Mouse (Mus musculus) hematopoietic stem cell, adult 5-6 weeks (primary cell): ENCODE data around the gene Ndufs5. TPM values are rescaled to one million over a fixed set of nuclear protein-coding genes. Genes with fewer than 3 reads are reported as not detected.

ENCODE experiments used
- ATAC-seq, 2 experiments: fragments of 125-278 bp in 1 of 2; replicated peaks in 1 of 2; 2 replicates each; pipeline ENCODE4 v1.8.0; 2016 to 2017; ENCODE audit warnings: inconsistent platforms in 2 of 2, mild to moderate bottlenecking in 2 of 2, moderate number of reproducible peaks in 2 of 2, low read depth in 1 of 2, moderate TSS enrichment in 1 of 2; ENCODE audit not compliant: low FRiP score in 2 of 2, poor library complexity in 2 of 2, severe bottlenecking in 2 of 2, insufficient read depth in 1 of 2, low TSS enrichment in 1 of 2
- total RNA-seq: library from RNA; stranded (forward); fragments of 172-1452, 232-1000 nt; gene quantifications from 2 replicates; pipeline ENCODE4 v1.2.3, GENCODE M21; 2017

The Ndufs5 gene
- 82.3 and 157 TPM in 2 replicates for total RNA-seq

DNA sequence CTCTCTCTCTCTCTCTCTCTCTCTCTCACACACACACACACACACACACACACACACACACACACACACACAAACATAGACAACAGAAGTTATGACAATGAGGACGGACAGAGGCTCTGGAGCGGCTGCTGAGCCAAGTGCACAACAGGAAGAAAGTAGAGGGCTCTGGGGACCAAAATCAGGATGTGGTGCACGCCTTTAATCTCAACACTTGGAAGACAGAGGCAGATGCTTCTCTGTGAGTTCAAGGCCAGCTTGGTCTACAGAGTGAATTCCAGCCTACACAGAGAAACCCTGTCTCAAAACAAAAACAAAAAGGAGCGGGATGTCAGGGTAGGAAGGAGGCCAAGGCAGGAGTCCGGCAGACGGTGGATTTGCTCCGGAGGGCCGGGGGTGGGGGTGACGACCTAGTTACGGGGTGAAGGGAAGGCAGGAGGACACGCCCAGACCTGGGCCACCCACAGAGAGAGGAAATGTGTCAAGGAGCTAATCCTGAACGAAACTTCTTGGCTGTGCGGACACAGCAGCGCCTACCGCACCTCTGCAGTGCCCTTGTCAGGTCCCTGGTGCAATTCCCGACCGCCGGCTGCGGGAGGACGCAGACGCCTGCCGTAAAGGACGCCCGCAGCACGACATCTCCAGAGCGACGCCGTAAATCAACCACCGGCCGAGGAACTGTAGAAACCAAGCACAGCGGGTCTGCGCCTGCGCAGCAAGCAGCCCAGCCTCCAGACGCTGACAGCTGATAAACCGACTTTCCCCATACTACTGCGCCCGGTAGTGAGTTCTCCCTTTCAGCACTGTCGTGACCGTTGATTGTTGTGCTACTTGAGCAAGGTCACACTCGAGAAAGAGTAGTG lies at the start of gene Ndufs5:
TSS of gene Ndufs5 (minus strand) at position 629 of the 860 bp plus-strand sequence.
- peak; percentile 99 for ATAC-seq

DNA sequence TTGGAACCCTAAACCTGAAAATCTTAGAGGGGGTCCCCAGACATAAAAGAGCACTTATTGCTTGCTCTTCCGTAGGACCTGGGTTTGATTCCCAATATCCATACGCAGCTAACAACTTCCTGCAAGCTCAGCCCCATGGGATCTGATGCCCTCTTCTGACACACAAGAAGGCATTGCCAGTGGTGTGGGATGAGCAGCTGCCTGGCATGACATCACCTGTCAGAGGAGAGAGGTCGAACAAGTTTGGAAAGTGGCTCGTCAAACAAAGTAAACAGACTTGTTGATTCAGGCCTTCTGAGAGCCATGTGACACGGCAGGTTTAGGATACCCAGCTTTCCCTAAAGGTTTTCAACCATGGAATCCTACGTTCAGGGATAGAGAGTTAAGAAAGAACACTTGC lies 47.1 kb upstream of the Ndufs5 start:
- no peak for ATAC-seq

DNA sequence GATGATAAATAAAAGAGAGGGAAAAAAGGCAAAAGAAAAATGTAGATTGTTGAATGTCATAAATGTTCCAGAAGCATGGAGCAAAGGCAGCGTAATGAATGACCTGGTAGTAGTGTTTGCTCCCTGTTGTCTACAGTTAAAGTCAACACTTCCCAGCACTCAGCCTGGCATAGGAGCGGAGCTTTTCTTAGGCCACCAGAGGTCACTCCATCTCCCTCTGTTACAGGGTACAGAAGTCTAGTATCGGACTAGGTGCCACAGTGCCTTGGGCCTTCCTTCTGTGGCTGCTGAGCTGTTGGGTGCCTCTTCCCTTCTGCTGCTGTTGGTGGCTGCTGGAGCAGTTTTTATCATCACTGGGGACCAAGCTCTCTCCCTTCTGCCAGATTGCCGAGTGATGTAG lies 40.3 kb upstream of the Ndufs5 start:
- ATAC-seq: peak; percentile 71 to 77; a peak in 3 of 4 replicates

DNA sequence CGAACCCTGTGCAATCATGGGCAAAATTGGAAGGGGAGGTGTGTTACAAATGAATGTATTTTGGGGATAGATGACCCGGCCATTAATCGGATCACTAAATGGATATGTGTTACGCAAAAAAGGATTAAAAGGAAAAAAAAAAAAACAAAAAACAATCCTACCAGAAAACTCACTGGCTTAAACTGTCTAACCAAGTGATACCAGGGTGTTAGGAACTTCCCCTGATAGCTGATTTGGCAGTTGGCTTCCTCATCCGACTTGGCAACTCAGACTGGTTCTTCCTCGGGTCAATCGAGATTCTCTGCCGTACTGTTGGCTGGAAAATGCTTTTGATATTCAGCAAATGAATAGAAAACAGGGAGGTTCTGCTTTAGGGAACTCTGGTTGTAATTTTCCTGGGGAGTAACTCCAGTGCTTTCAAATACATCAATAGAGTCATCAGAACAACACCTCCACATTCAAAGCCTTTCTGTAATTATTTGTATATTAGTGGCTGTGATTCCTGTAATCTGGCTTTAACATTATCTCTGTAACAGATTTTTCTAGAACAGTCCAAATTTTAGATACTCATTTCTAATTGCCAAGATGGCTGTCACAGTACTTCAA lies 32.8 kb upstream of the Ndufs5 start:
- peak; percentile 31 to 58; a peak in 2 of 4 replicates for ATAC-seq

DNA sequence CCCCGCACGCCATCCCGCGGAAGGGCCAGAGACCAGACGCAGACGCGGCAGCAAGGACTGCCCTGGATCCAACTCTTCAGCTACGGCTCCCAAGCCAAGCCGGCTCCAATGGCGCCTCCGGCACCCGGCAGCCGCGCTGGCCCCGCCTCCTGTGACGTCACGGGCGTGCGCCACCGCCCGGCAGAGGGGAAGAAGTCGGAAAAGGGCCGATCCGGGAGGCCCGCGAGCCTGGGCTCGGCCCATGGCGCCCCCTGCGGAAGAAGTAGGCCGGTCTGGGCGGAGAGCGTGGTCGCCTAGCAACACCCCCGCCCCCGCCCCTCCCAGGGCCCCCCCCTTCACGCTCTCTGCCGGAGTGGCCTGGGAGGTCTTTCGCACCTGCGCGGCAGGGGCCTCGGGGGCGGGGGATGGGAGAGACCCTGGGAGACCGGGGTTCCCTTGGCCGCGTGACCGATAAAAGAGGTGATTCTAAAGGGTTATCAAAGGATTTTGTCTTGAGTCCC lies 32.2 kb upstream of the Ndufs5 start, which contains the start of gene Akirin1:
TSS of gene Akirin1 (minus strand) at position 194 of the 500 bp plus-strand sequence.
- peak; percentile 87 to 91 for ATAC-seq

DNA sequence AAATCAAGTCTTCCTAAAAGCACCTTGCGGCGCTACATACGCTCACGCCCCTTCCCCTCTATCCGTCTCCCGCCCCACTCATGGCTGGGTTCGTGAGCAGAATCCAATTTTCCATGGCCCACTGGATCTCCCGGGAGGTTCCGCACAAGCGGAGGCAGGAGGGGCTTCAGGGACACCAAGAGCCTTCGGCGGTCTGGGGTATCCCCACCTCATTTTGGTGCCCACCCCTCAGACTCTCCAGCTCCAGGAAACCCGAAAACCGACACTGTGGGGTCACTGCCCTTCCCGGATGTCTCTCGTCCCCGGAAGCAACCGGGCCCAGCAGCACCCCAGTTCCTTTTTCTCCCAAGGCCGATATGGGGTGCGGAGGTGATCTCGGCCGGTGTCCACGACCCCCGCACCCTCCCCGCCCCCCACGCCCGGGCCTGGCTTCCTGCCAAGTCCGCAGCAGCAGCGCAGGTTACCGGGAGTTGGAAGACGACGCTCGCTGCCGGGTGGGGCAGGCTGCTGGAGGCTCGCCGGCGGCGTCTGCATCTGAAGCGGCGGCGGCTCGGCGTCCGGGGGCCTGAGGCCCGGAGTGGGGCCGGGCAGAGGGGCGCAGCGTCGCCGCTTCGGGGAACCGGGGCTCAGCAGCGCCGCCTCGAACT lies 31.6 kb upstream of the Ndufs5 start:
- ATAC-seq: peak in 1 of 2 experiments; percentile 23; a peak in 2 of 4 replicates

DNA sequence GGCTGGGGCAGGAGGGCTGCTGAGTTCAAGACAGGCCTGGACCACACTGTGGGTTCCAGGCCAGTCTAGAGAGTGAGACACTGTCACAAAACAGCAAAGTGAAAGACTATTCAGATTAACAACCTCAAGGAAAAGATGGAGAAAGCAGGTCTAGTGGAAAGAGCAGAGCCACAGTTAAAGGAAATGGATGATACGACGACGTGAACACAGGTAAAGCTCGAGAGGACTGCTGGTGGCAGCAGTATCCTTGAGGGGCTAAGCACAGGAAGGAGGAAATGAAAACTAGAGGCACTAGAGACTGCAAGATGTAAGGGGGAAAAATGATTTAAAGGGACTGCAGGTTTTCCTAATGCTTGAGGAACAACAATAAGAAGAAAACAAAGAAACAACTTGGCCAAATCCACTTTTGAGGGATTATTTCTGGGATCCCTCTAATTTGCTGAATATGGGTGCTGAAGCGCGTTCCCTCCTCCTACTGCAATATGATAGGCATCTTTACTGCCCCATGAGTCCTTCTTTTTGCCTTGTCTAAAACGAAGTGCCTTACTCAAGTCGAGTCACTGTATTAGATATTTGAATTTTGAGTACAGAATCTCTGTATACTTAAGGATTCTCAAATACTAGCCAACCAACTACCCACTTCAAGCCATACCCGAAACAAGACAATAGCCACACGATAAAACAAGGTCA lies 30.9 kb upstream of the Ndufs5 start:
- no peak for ATAC-seq

DNA sequence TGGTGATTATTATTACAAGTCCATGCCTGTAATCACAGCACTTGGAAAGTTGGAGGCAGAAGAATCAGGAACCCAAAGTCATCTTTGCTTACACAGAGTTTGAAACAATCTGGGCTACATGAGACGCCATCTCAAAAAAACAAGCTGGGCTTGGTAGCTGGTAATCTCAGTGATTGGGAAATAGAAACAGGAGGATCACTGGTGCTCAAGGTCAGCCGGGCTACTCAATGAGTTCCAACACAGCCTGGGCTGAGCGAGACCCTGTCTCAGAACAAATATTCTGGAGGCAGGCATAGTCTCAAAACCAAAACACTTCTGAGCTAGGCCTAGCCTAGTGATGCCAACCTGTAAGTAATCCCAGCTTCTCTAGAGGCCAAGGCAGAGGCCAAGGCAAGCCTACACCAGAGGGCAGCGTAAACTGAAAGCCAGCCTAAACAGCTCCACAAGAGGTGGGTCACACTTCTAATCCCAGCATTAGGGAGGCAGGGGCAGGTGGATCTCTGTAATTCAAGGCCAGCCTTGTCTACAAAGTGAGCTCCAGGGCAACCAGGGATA lies 27.3 kb upstream of the Ndufs5 start:
- no peak for ATAC-seq

DNA sequence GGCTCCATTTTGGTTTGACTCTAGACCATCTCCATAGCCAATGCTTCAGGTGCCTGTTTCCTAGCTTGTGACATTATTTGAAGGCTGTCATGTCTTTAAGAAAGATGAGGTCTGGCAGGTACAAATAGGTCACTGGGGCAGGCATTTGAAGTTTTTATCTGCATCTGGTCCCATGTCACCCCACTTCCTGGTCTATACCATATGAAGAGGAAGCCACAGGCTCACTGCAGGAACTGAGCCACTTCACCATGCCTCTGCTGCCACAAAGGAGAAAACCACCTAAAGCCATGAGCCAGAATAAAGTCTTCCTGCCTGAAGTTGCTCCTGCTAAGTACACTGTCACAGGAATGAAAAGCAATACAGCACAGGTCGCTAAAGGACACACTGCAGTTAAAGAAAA lies 24.9 kb upstream of the Ndufs5 start:
- 0 out of 4 replicates have a peak, but pooled peaks of 1 of the 2 experiments have one; percentile 36 for ATAC-seq

DNA sequence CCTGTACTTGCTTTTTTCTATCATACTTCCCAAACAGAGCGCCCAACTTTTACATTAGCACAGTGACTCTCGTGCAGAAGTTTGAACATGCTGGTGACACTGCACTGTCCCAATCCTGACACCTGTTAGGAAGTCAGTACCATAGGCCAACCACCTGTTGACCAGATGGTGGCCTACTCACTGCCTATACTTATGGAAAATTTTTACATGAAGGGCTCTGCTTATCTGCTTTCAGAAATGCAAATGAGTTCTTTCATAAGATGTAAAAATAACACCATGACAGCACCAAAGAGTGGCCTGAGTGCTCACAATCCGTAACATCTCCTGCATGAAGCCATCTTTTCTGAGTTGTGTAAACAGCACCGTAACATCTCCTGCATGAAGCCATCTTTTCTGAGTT lies 20.7 kb upstream of the Ndufs5 start:
- ATAC-seq: no peak

DNA sequence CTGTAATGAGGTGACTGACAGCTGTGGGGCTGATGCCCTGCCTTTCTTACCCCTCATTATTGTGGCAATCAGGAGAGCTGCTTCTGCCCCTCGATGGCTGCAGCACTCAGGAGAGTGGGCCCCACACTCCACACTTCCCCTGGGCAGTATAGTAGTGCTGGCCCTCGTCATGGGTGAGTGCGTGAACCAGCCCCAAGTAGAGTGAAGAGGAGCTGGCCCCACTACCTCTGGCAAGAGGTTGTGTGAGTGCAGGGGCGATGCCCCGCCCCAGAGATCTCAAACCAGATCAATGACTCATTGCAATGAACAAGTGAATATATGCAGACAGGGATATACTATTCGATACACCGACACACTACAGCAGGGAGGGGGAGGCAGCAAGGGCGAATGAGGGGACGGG lies 15.5 kb upstream of the Ndufs5 start:
- no peak for ATAC-seq

DNA sequence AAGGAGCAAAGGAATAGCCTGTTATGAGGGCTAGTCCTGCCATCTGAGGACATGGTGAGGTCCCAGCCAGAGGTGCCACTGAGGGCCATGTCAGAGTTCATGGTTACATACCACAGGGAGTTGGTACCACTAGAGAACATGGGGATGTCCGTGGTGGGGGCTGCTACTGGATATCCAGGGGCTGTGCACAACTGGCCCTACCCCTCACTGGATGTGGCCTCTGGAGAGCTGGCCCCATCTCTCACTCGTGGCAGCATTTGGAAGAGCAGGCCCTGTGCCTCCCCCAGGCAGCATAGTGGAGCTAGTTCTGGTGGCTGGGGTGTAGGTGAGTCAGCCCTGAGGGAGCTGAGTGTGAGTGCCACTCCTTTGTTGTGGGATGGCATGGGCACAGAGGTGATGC lies 14.9 kb upstream of the Ndufs5 start:
- ATAC-seq: no peak

DNA sequence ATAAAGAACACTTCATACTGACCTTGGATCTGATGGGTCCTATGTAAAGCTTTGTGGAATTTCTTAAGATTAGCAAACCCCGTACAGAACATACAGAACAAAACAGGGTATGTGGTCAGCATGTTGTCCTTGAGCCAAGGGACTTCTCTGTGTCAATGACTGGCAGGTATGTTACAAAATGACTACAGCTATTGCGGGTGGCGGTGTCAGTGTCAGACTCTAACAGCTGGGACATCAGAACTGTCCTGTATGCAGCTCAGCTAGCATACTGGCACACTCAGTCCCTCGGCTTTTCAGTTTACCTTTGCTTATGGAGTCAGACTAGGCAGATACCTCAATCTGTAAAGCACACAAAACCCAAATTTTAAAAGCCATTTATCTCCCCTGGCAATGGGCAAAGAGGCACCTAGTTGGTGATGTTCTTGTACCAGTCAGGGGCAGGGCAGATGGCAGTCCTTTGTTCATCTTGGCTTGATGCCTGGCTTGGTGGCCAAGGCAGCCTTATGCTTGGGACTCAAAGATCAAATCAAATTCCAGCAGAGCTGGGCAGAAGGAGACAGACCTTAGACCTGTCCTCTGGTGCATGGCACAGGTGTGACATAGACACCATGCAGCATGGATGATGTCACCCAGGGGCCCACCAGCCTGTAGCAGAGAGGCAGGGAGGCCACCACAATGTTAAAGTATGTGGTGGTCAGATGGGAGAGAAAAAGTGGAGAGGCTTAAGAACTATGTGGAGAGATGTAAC lies 14.3 kb upstream of the Ndufs5 start:
- ATAC-seq: no peak

DNA sequence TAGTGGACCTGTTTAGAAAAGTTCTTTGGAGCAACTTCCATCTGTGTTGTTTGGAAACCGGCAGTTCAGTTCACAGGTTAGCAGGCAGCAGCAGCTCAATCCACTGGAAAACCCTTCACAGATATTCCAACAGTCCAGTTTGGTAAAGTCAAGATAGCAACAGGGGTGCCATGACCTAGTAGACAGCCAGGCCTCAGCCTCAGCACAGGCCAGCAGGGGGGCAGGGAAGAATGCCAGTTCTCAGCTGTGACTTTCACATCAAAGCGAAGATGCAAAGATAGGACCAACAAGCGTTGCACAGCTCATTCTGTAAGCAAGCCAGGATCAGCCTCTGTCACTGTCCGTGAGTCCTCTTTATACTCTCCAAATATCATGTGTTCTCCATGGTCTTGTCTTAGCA lies 3.8 kb upstream of the Ndufs5 start:
- ATAC-seq: no peak

DNA sequence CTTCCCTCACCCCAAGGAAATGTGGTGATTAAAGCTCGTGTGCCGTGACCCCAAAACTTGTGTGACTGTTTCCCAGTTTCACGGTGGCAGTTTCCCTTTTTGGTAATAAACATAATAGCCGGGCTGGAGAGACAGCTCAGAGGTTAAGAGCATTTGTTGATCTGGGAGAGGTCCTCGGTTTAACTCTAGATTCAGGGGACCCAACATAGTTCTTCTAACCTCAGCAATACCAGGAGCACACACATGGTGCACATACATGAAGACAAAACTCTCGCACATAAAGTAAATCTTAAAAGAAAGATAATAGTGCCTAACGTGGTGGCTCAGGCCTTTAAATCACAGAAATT lies 405 bp upstream of the Ndufs5 start:
- ATAC-seq: no peak

DNA sequence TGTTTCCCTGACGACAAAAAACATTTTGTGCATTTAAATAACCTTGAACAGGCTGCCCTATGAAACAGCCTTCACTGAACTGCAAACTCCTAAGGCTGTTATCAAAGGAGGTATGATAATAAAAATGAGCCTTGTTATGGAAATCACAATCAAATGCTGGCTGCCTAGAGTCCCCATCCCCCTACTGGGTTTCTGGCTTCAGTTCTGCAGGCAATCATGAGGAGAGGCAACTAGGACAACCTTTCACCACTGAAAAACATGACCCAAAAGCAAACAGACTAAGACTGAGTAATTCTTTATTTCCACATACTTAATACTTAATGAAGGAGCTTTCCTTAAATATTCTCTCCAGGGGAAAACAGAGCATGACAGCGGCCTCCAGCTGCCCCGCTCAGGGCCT lies 5.6 kb downstream of the Ndufs5 start:
- no peak for ATAC-seq

DNA sequence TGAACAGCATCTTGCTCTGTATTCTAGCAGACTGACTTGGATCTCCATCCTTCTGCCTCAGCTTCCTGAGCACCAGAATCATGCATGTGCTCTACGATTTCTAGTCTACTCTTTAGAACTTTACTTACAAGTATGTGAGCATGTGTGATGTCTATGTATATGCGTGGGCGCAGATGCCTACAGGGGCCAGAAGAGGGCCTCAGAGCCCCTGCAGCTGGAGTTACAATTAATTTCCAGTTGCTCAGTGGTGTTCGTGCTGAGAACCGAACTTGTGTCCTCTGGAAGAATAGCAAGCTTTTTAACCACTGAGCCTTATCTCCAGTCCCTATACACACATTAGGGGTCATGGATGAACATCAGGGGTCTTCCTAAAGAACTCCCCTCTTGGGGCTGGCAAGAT lies 10.7 kb downstream of the Ndufs5 start:
- ATAC-seq: no peak
